Mouse (Mus musculus): ENCODE data around the gene Uqcc3. TPM values are rescaled to one million over a fixed set of nuclear protein-coding genes. Genes with fewer than 3 reads are reported as not detected.

Uqcc3 gene
- polyA plus RNA-seq, 1 experiment: 20.8 TPM

DNA sequence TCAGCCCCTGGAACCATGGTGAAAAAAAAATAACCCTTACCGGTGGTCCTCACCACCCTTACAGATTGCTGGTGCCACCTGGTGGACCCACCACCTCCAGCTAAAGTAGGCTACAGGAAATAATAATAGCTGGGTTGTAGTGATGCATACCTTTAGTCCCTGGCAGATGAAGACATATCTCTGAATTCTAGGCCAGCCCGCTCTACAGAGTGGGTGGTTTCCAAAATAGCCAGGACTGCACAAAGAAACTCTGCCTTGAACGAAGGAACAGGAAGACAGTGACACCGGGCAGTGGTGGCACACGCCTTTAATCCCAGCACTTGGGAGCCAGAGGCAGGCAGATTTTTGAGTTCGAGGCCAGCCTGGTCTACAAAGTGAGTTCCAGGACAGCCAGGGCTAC is 16.5 kb downstream of the Uqcc3 start:
- Histone ChIP-seq H3K4me3 (ENCODE audit: extremely low read depth, insufficient read depth, insufficient read length) (no peak overlapping the region), H3K27me3 (ENCODE audit: control insufficient read depth, insufficient read depth, low read length) (no peaks in the 10 kb centered on the region), H3K36me3 (ENCODE audit: control insufficient read depth, insufficient read depth, low read length) (no peaks in the 10 kb centered on the region), H3K4me1 (ENCODE audit: control insufficient read depth, insufficient read depth, insufficient read length) (no peaks in the 10 kb centered on the region), H3K27ac (ENCODE audit: insufficient read depth, low read length) (no peak overlapping the region)
- TF ChIP-seq CTCF (IDR thresholded peaks at IDR 0.05; ENCODE audit: extremely low read depth, insufficient read depth, insufficient read length, insufficient replicate concordance): no peak
- TF ChIP-seq POLR2A (IDR thresholded peaks at IDR 0.05; ENCODE audit: low read depth, low read length): no peak
- WGBS: 85% methylated on average over 6 of the region's 6 CpGs
- DNase-seq (ENCODE audit: low read depth in 1 of 2, low spot score in 2 of 2): no peak

DNA sequence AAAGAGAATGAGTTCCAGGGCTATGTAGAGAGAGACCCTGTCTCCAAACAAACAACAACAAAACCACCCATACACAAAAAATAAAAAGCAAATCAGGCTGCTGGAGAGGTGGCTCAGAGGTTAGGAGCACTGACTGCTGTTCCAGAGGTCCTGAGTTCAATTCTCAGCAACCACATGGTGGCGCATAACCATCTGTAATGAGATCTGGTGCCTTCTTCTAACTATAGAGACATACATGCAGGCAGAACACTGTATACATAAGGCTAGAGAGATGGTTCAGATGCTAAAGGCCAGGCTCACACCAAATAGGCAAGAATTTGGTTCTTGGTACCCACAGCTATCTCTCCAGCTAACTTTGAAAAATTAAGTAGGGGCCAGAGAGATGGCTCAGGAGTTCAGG is 21.7 kb downstream of the Uqcc3 start:
- Histone ChIP-seq H3K36me3 (ENCODE audit: control insufficient read depth, insufficient read depth, low read length) (no peaks in the 10 kb centered on the region), H3K4me1 (ENCODE audit: control insufficient read depth, insufficient read depth, insufficient read length) (no peaks in the 10 kb centered on the region), H3K4me3 (ENCODE audit: extremely low read depth, insufficient read depth, insufficient read length) (no peak overlapping the region), H3K27ac (ENCODE audit: insufficient read depth, low read length) (no peak overlapping the region), H3K27me3 (ENCODE audit: control insufficient read depth, insufficient read depth, low read length) (no peaks in the 10 kb centered on the region)
- peak in 1 of 2 experiments; percentile 54 for DNase-seq (ENCODE audit: low read depth in 1 of 2, low spot score in 2 of 2)
- TF ChIP-seq POLR2A (IDR thresholded peaks at IDR 0.05; ENCODE audit: low read depth, low read length) (no peak), CTCF (IDR thresholded peaks at IDR 0.05; ENCODE audit: extremely low read depth, insufficient read depth, insufficient read length, insufficient replicate concordance) (0 out of 2 replicates have a peak, but pooled peaks have one; percentile 6)
- 27% methylated on average over 1 of the region's 1 CpGs for WGBS

DNA sequence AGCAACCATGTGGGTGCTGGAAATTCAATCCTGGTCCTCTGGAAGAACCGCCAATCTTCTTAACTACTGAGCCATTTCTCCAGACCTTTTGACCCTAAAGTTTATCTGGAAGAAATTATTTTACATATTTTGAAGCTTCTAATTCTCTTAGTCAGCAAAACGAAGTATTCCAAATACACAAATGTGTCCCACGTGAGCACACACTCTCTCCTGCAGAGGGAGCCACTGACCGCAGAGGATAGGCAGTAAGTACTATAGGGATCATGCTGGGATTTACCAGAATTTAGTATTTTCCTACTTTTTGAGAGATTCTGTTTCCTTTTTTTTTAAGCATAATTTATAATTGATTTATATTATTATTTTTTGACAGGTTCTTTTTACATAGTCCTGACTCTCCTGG is 23.0 kb downstream of the Uqcc3 start:
- DNase-seq (ENCODE audit: low read depth in 1 of 2, low spot score in 2 of 2): peak in 1 of 2 experiments; percentile 37
- 40% methylated on average over 4 of the region's 4 CpGs for WGBS
- no peak overlapping the region for H3K27ac ChIP-seq (ENCODE audit: insufficient read depth, low read length)
- no peaks in the 10 kb centered on the region for H3K4me1 ChIP-seq (ENCODE audit: control insufficient read depth, insufficient read depth, insufficient read length)
- H3K4me3 ChIP-seq (ENCODE audit: extremely low read depth, insufficient read depth, insufficient read length): no peak overlapping the region
- no peaks in the 10 kb centered on the region for H3K36me3 ChIP-seq (ENCODE audit: control insufficient read depth, insufficient read depth, low read length)
- H3K27me3 ChIP-seq (ENCODE audit: control insufficient read depth, insufficient read depth, low read length): no peaks in the 10 kb centered on the region
- TF ChIP-seq CTCF (IDR thresholded peaks at IDR 0.05; ENCODE audit: extremely low read depth, insufficient read depth, insufficient read length, insufficient replicate concordance) (peak; percentile 43; the same call in 1 of the 2 replicates), POLR2A (IDR thresholded peaks at IDR 0.05; ENCODE audit: low read depth, low read length) (no peak)

DNA sequence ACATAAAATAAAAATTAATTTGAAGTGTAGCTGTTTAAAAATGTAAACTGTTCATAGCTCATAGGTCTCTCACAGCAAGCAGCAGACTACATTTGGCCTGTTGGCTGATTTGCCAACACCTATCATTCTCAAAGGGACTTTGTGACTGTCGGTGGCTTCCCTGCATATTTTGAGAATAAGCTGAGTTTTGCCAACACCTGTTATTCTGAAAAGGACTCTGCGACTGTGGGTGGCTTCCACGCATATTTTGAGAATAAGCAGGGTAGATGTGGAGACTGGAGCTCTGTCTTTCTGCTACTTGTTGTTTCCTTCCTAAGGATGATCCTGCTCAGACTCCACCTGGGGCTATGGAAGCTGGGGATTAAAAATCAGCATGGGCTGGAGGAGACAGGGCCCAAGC is 27.6 kb downstream of the Uqcc3 start:
- Histone ChIP-seq H3K27me3 (ENCODE audit: control insufficient read depth, insufficient read depth, low read length) (no peaks in the 10 kb centered on the region), H3K4me1 (ENCODE audit: control insufficient read depth, insufficient read depth, insufficient read length) (no peaks in the 10 kb centered on the region), H3K27ac (ENCODE audit: insufficient read depth, low read length) (no peak overlapping the region), H3K4me3 (ENCODE audit: extremely low read depth, insufficient read depth, insufficient read length) (no peak overlapping the region), H3K36me3 (ENCODE audit: control insufficient read depth, insufficient read depth, low read length) (peaks cover 1% of the 10 kb centered on the region; the same call in 1 of the 2 replicates)
- DNase-seq (ENCODE audit: low read depth in 1 of 2, low spot score in 2 of 2): no peak
- TF ChIP-seq POLR2A (IDR thresholded peaks at IDR 0.05; ENCODE audit: low read depth, low read length) (no peak), CTCF (IDR thresholded peaks at IDR 0.05; ENCODE audit: extremely low read depth, insufficient read depth, insufficient read length, insufficient replicate concordance) (no peak)
- WGBS: 87% methylated on average over 3 of the region's 3 CpGs

DNA sequence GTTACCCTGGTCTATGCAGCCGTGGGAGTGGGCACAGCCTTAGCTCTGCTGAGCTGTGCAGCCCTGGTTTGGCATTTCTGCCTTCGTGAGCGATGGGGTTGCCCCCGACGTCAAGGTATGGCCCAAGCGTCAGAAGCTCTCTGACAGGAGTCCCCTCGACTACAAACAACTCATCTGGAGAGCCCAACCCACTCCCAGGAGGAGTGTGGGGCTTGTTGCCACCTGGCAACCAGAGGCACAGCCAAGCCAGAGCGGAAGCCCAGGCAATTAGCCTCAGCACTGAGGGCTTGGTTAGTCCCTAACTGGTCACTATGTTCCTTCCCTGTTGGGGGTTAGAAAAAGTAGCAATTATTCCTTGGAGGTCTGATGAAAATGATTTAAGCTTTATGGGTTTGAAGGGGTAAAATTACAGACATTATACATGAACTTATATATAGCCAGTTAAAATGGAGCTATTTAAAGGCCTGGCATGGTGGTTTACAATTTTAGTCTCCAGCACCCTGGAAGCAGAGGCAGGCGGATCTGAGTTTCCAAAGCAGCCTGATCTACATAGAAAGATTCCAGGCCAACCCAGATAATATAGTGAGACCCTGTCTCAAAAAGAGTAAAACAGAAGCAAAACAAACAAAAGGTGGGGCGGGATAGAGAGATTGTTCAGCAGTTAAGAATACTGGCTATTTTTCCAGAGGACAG is 28.3 kb downstream of the Uqcc3 start:
- TF ChIP-seq POLR2A (IDR thresholded peaks at IDR 0.05; ENCODE audit: low read depth, low read length) (no peak), CTCF (IDR thresholded peaks at IDR 0.05; ENCODE audit: extremely low read depth, insufficient read depth, insufficient read length, insufficient replicate concordance) (no peak)
- H3K27me3 ChIP-seq (ENCODE audit: control insufficient read depth, insufficient read depth, low read length): no peaks in the 10 kb centered on the region
- H3K36me3 ChIP-seq (ENCODE audit: control insufficient read depth, insufficient read depth, low read length): peaks cover 4% of the 10 kb centered on the region; the same call in 1 of the 2 replicates
- no peaks in the 10 kb centered on the region for H3K4me1 ChIP-seq (ENCODE audit: control insufficient read depth, insufficient read depth, insufficient read length)
- WGBS: 81% methylated on average over 10 of the region's 10 CpGs
- no peak for DNase-seq (ENCODE audit: low read depth in 1 of 2, low spot score in 2 of 2)
- no peak overlapping the region for H3K4me3 ChIP-seq (ENCODE audit: extremely low read depth, insufficient read depth, insufficient read length)
- no peak overlapping the region for H3K27ac ChIP-seq (ENCODE audit: insufficient read depth, low read length)

DNA sequence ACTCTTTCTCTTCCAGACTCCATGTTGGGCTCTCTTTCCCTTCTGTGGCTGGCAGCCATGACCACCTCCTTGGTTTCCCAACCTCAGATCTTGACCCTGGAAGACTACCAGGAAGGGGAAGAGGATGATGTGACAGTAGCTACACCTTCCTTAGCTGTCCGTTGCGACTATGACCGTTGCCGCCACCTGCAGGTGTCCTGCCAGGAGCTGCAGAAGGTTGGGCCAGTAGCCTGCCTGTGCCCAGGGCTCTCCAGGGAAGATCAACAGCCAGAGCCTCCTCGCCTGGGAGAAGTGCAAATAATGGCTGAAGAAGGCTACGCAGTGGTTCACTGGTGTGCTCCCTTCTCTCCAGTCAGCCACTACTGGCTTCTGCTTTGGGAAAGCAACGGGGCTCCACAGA is 29.1 kb downstream of the Uqcc3 start:
- Histone ChIP-seq H3K36me3 (ENCODE audit: control insufficient read depth, insufficient read depth, low read length) (peaks cover 11% of the 10 kb centered on the region), H3K27me3 (ENCODE audit: control insufficient read depth, insufficient read depth, low read length) (no peaks in the 10 kb centered on the region), H3K4me3 (ENCODE audit: extremely low read depth, insufficient read depth, insufficient read length) (no peak overlapping the region), H3K27ac (ENCODE audit: insufficient read depth, low read length) (no peak overlapping the region), H3K4me1 (ENCODE audit: control insufficient read depth, insufficient read depth, insufficient read length) (no peaks in the 10 kb centered on the region)
- WGBS: 76% methylated on average over 7 of the region's 7 CpGs
- no peak for DNase-seq (ENCODE audit: low read depth in 1 of 2, low spot score in 2 of 2)
- TF ChIP-seq POLR2A (IDR thresholded peaks at IDR 0.05; ENCODE audit: low read depth, low read length) (no peak), CTCF (IDR thresholded peaks at IDR 0.05; ENCODE audit: extremely low read depth, insufficient read depth, insufficient read length, insufficient replicate concordance) (no peak)

DNA sequence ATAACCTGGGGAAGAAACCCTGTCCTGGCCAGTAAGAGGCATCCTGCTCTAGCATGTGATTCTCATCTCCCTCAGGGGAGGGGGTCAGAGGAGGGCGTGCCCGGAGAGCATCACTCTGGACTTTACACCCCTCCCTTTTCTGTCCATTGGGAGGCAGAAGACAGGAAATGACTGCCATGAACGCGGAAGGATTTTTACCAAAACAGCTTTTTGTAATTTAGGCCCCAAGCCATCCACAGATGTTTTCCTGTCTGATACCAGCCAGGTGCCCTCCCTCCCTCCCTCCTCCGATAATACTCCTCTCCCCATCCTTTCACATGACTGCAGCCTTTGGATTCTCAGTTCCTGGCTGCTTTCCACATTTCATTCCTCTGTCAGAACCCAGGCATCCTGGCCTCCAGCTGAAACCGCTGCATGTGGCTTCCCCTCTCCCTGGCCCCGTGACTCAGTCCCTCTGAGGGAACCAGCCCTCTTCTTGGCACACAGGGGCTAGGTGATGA is 30.3 kb downstream of the Uqcc3 start, which contains the start of gene Lrrn4cl:
Gene Lrrn4cl (plus strand): TSS at position 367 of the 500 bp plus-strand sequence.
- H3K4me3 ChIP-seq (ENCODE audit: extremely low read depth, insufficient read depth, insufficient read length): no peak within 1 kb of the TSS
- TF ChIP-seq POLR2A (IDR thresholded peaks at IDR 0.05; ENCODE audit: low read depth, low read length) (no peak), CTCF (IDR thresholded peaks at IDR 0.05; ENCODE audit: extremely low read depth, insufficient read depth, insufficient read length, insufficient replicate concordance) (no peak)
- no peak within 1 kb of the TSS for H3K27ac ChIP-seq (ENCODE audit: insufficient read depth, low read length)
- WGBS: 65% methylated on average over 7 of the region's 7 CpGs
- DNase-seq (ENCODE audit: low read depth in 1 of 2, low spot score in 2 of 2): no peak
- no peaks in the 10 kb centered on the region for H3K4me1 ChIP-seq (ENCODE audit: control insufficient read depth, insufficient read depth, insufficient read length)
- no peaks in the 10 kb centered on the region for H3K27me3 ChIP-seq (ENCODE audit: control insufficient read depth, insufficient read depth, low read length)
- H3K36me3 ChIP-seq (ENCODE audit: control insufficient read depth, insufficient read depth, low read length): peaks cover 17% of the 10 kb centered on the region

All from spleen, adult 2 months (tissue).